Mouse (Mus musculus) heart, adult 18-20 months (tissue): ENCODE measurements at regions not wholly inside any gene's neighbourhood (a gene's known extent, or its start where the extent isn't known, plus 50 kb on each side); places are given as distances from the start of the nearest gene placed in this dataset.
"Not testable (repeated sequence)": the region's sequence is repeated elsewhere in the genome, so short reads cannot be mapped to it uniquely, and the experiment has no call there.

ENCODE experiments used
- DNase-seq, 2 experiments: peaks; one replicate each; pipeline ENCODE4 v3.0.0; 2021 to 2022; ENCODE audit warnings: mixed read lengths in 1 of 2

- not testable (repeated sequence) for DNase-seq
These were observed 119.2 kb upstream of the Gm21119 start for GRCm38 (mm10) chr8:20495542-20495941.

- DNase-seq, result not testable (repeated sequence)
These were observed 100.8 kb upstream of the Gm21119 start for GRCm38 (mm10) chr8:20513920-20514319.

- not testable (repeated sequence) for DNase-seq
These were observed 98.3 kb upstream of the Gm21119 start for GRCm38 (mm10) chr8:20516324-20516830.

GRCm38 (mm10) chr8:20517551-20517950 lies 97.2 kb upstream of the Gm21119 start:
- not testable (repeated sequence) for DNase-seq

GRCm38 (mm10) chr8:20524539-20524938 lies 90.2 kb upstream of the Gm21119 start:
- not testable (repeated sequence) for DNase-seq

GRCm38 (mm10) chr8:20529048-20529447 lies 85.7 kb upstream of the Gm21119 start:
- not testable (repeated sequence) for DNase-seq

GRCm38 (mm10) chr8:20539031-20539430 lies 75.7 kb upstream of the Gm21119 start:
- DNase-seq, result not testable (repeated sequence)

GRCm38 (mm10) chr8:20544084-20544483 lies 70.6 kb upstream of the Gm21119 start:
- DNase-seq, result not testable (repeated sequence)

GRCm38 (mm10) chr8:20545347-20545746 lies 69.4 kb upstream of the Gm21119 start:
- not testable (repeated sequence) for DNase-seq

- DNase-seq, result not testable (repeated sequence)
These were observed 68.3 kb upstream of the Gm21119 start for GRCm38 (mm10) chr8:20546401-20546800.

- peak; percentile 94 to 96 for DNase-seq
These were observed 64.5 kb upstream of the Gm21119 start for GRCm38 (mm10) chr8:20550054-20550778.

GRCm38 (mm10) chr8:20556501-20557181 lies 58.1 kb upstream of the Gm21119 start:
- DNase-seq, result not testable (repeated sequence)

GRCm38 (mm10) chr8:20557184-20557583 lies 57.5 kb upstream of the Gm21119 start:
- not testable (repeated sequence) for DNase-seq

- peak; percentile 52 to 54 for DNase-seq
These were observed 57.1 kb upstream of the Gm21119 start for GRCm38 (mm10) chr8:20557609-20558008.
